Mouse (Mus musculus): Measurements from ENCODE around the gene Strip2. TPM values are rescaled to one million over a fixed set of nuclear protein-coding genes. Genes with fewer than 3 reads are reported as not detected.

Gene Strip2
- polyA plus RNA-seq (2015; fragmentation: Nextera tagmentation; extraction: Ambion mirVana) = 2.6 and 2.8 TPM in 2 replicates

- Histone ChIP-seq H3K4me1 (replicated peaks) (peaks cover 14% of the 10 kb centered on the region), H3K27ac (peak within 1 kb of the TSS; percentile 48; the same call in 1 of the 2 replicates), H3K27me3 (peaks cover 30% of the 10 kb centered on the region), H3K9me3 (no peaks in the 10 kb centered on the region), H3K9ac (peak within 1 kb of the TSS; percentile 75), H3K4me2 (peak within 1 kb of the TSS; percentile 87), H3K36me3 (no peaks in the 10 kb centered on the region), H3K4me3 (peak within 1 kb of the TSS; percentile 69)
- WGBS = 1% methylated on average over 67 of the region's 67 CpGs
- peak; percentile 98 for ATAC-seq (ENCODE audit: low FRiP score)
These were observed at the start of gene Strip2 for GRCm38 (mm10) chr6:29916530-29917382. Gene Strip2 (plus strand): TSS chr6:29917012.

GRCm38 (mm10) chr6:29868341-29868895 is 48.4 kb upstream of the Strip2 start:
- Histone ChIP-seq H3K9ac (no peak overlapping the region), H3K27me3 (no peaks in the 10 kb centered on the region), H3K27ac (no peak overlapping the region), H3K4me2 (no peak overlapping the region), H3K36me3 (peaks cover 6% of the 10 kb centered on the region), H3K4me1 (replicated peaks) (0 out of 2 replicates have a peak, but pooled peaks cover 3% of the 10 kb centered on the region), H3K9me3 (no peaks in the 10 kb centered on the region), H3K4me3 (no peak overlapping the region)
- 81% methylated on average over 2 of the region's 2 CpGs for WGBS
- ATAC-seq (ENCODE audit: low FRiP score) = no peak

- Histone ChIP-seq H3K36me3 (peaks cover 19% of the 10 kb centered on the region), H3K4me2 (no peak overlapping the region), H3K4me3 (no peak overlapping the region), H3K4me1 (replicated peaks) (0 out of 2 replicates have a peak, but pooled peaks cover 3% of the 10 kb centered on the region), H3K27me3 (no peaks in the 10 kb centered on the region), H3K9me3 (no peaks in the 10 kb centered on the region), H3K27ac (no peak overlapping the region), H3K9ac (no peak overlapping the region)
- WGBS = 83% methylated on average over 2 of the region's 2 CpGs
- no peak for ATAC-seq (ENCODE audit: low FRiP score)
These were observed 43.2 kb upstream of the Strip2 start for GRCm38 (mm10) chr6:29873654-29874053.

GRCm38 (mm10) chr6:29875576-29875975 is 41.2 kb upstream of the Strip2 start:
- WGBS = 87% methylated on average over 5 of the region's 5 CpGs
- Histone ChIP-seq H3K9ac (no peak overlapping the region), H3K4me2 (no peak overlapping the region), H3K4me1 (replicated peaks) (no peaks in the 10 kb centered on the region), H3K27ac (no peak overlapping the region), H3K27me3 (no peaks in the 10 kb centered on the region), H3K36me3 (peaks cover 27% of the 10 kb centered on the region), H3K9me3 (no peaks in the 10 kb centered on the region), H3K4me3 (no peak overlapping the region)
- ATAC-seq (ENCODE audit: low FRiP score) = no peak

- WGBS = 93% methylated on average over 4 of the region's 4 CpGs
- Histone ChIP-seq H3K36me3 (peaks cover 25% of the 10 kb centered on the region), H3K27me3 (no peaks in the 10 kb centered on the region), H3K4me3 (no peak overlapping the region), H3K4me2 (no peak overlapping the region), H3K4me1 (replicated peaks) (no peaks in the 10 kb centered on the region), H3K27ac (no peak overlapping the region), H3K9me3 (no peaks in the 10 kb centered on the region), H3K9ac (no peak overlapping the region)
- no peak for ATAC-seq (ENCODE audit: low FRiP score)
These were observed 40.0 kb upstream of the Strip2 start for GRCm38 (mm10) chr6:29876782-29877181.

- Histone ChIP-seq H3K4me2 (no peak overlapping the region), H3K9ac (no peak overlapping the region), H3K4me1 (replicated peaks) (no peaks in the 10 kb centered on the region), H3K27me3 (no peaks in the 10 kb centered on the region), H3K36me3 (peaks cover 27% of the 10 kb centered on the region), H3K4me3 (no peak overlapping the region), H3K9me3 (no peaks in the 10 kb centered on the region), H3K27ac (no peak overlapping the region)
- no peak for ATAC-seq (ENCODE audit: low FRiP score)
These were observed 37.2 kb upstream of the Strip2 start for GRCm38 (mm10) chr6:29879579-29879978.

- Histone ChIP-seq H3K9ac (no peak overlapping the region), H3K27me3 (no peaks in the 10 kb centered on the region), H3K4me2 (no peak overlapping the region), H3K9me3 (no peaks in the 10 kb centered on the region), H3K36me3 (peaks cover 27% of the 10 kb centered on the region), H3K4me1 (replicated peaks) (no peaks in the 10 kb centered on the region), H3K27ac (no peak overlapping the region), H3K4me3 (no peak overlapping the region)
- WGBS = 97% methylated on average over 3 of the region's 3 CpGs
- no peak for ATAC-seq (ENCODE audit: low FRiP score)
These were observed 36.0 kb upstream of the Strip2 start for GRCm38 (mm10) chr6:29880796-29881195.

GRCm38 (mm10) chr6:29881936-29882335 is 34.9 kb upstream of the Strip2 start:
- H3K9ac ChIP-seq = no peak overlapping the region
- no peak overlapping the region for H3K27ac ChIP-seq
- no peaks in the 10 kb centered on the region for H3K27me3 ChIP-seq
- no peak for ATAC-seq (ENCODE audit: low FRiP score)
- H3K9me3 ChIP-seq = no peaks in the 10 kb centered on the region
- H3K4me3 ChIP-seq = no peak overlapping the region
- H3K4me2 ChIP-seq = no peak overlapping the region
- H3K4me1 ChIP-seq (replicated peaks) = no peaks in the 10 kb centered on the region
- 89% methylated on average over 2 of the region's 2 CpGs for WGBS
- peaks cover 31% of the 10 kb centered on the region for H3K36me3 ChIP-seq

- H3K36me3 ChIP-seq = peaks cover 30% of the 10 kb centered on the region
- no peaks in the 10 kb centered on the region for H3K9me3 ChIP-seq
- no peak overlapping the region for H3K9ac ChIP-seq
- H3K4me2 ChIP-seq = no peak overlapping the region
- no peaks in the 10 kb centered on the region for H3K4me1 ChIP-seq (replicated peaks)
- no peak overlapping the region for H3K4me3 ChIP-seq
- no peak for ATAC-seq (ENCODE audit: low FRiP score)
- 71% methylated on average over 6 of the region's 6 CpGs for WGBS
- no peaks in the 10 kb centered on the region for H3K27me3 ChIP-seq
- no peak overlapping the region for H3K27ac ChIP-seq
These were observed 33.9 kb upstream of the Strip2 start for GRCm38 (mm10) chr6:29882870-29883269.

- H3K27ac ChIP-seq = no peak overlapping the region
- no peaks in the 10 kb centered on the region for H3K27me3 ChIP-seq
- no peak overlapping the region for H3K4me2 ChIP-seq
- WGBS = 63% methylated on average over 11 of the region's 11 CpGs
- peaks cover 35% of the 10 kb centered on the region for H3K36me3 ChIP-seq
- no peak overlapping the region for H3K9ac ChIP-seq
- H3K4me1 ChIP-seq (replicated peaks) = no peaks in the 10 kb centered on the region
- no peak for ATAC-seq (ENCODE audit: low FRiP score)
- no peak overlapping the region for H3K4me3 ChIP-seq
- no peaks in the 10 kb centered on the region for H3K9me3 ChIP-seq
These were observed 25.7 kb upstream of the Strip2 start for GRCm38 (mm10) chr6:29891151-29891550.

- Histone ChIP-seq H3K27ac (no peak overlapping the region), H3K4me3 (no peak overlapping the region), H3K9me3 (no peaks in the 10 kb centered on the region), H3K4me2 (no peak overlapping the region), H3K9ac (no peak overlapping the region), H3K36me3 (peaks cover 35% of the 10 kb centered on the region), H3K4me1 (replicated peaks) (no peaks in the 10 kb centered on the region), H3K27me3 (no peaks in the 10 kb centered on the region)
- 97% methylated on average over 3 of the region's 3 CpGs for WGBS
- ATAC-seq (ENCODE audit: low FRiP score) = no peak
These were observed 19.8 kb upstream of the Strip2 start for GRCm38 (mm10) chr6:29896976-29897375.

GRCm38 (mm10) chr6:29901450-29901849 is 15.4 kb upstream of the Strip2 start:
- H3K9me3 ChIP-seq = no peaks in the 10 kb centered on the region
- H3K4me3 ChIP-seq = no peak overlapping the region
- no peak overlapping the region for H3K4me2 ChIP-seq
- H3K4me1 ChIP-seq (replicated peaks) = no peaks in the 10 kb centered on the region
- H3K36me3 ChIP-seq = peaks cover 41% of the 10 kb centered on the region
- WGBS = 100% methylated on average over 1 of the region's 1 CpGs
- no peak overlapping the region for H3K9ac ChIP-seq
- ATAC-seq (ENCODE audit: low FRiP score) = no peak
- no peaks in the 10 kb centered on the region for H3K27me3 ChIP-seq
- no peak overlapping the region for H3K27ac ChIP-seq

GRCm38 (mm10) chr6:29902256-29902655 is 14.6 kb upstream of the Strip2 start:
- no peak overlapping the region for H3K4me3 ChIP-seq
- no peak for ATAC-seq (ENCODE audit: low FRiP score)
- H3K27ac ChIP-seq = no peak overlapping the region
- H3K4me1 ChIP-seq (replicated peaks) = no peaks in the 10 kb centered on the region
- H3K9ac ChIP-seq = no peak overlapping the region
- no peaks in the 10 kb centered on the region for H3K9me3 ChIP-seq
- peaks cover 37% of the 10 kb centered on the region for H3K36me3 ChIP-seq
- no peak overlapping the region for H3K4me2 ChIP-seq
- no peaks in the 10 kb centered on the region for H3K27me3 ChIP-seq
- 86% methylated on average over 2 of the region's 2 CpGs for WGBS

Data from hindbrain, embryonic 13.5 days (tissue).